ENCODE assay signal across 13 mouse cellular contexts in genomic region chr8:126273066-126273465, GRCm38 (mm10). TPM values are rescaled to one million over a fixed set of nuclear protein-coding genes. Genes with fewer than 3 reads are reported as not detected.
DNase-seq lines count a peak whose midpoint lies in the region; ATAC-seq lines count a peak whose summit lies in the region.
"Had no signal": no experiment of that assay in that cellular context is flagged by ENCODE, and none has a peak within 500 bp of the region (broad histone marks: within the 10 kb centered on the region; RNA-seq: fewer than 3 reads in every experiment).

No protein-coding gene starts in this region.

- ATAC-seq in cerebellum, adult (ENCODE audit: insufficient number of reproducible peaks, low FRiP score, low TSS enrichment): 0 out of 2 replicates have a peak, but pooled peaks have one; percentile 20
- ATAC-seq: liver, postnatal 0 days had no signal

- no peak for DNase-seq in cerebellum, postnatal 4 days (ENCODE audit: low spot score in 2 of 2)
- DNase-seq in testis, postnatal 10 days (ENCODE audit: low spot score): peak; percentile 50
- no peak for DNase-seq in testis, postnatal 14 days (ENCODE audit: low spot score)
- peak; percentile 69 for DNase-seq in layer of hippocampus, adult 9-11 months
- DNase-seq in right cerebral cortex, postnatal 36 days (ENCODE audit: low spot score in 2 of 2): peak; percentile 29 to 61
- DNase-seq in urinary bladder, postnatal 25 days (ENCODE audit: low spot score): no peak
- DNase-seq in gastrocnemius, adult 8-10 months (ENCODE audit: low spot score in 2 of 2): no peak
- DNase-seq: adrenal gland, postnatal 10 days; kidney, postnatal 10 days; liver, postnatal 0 days; thymus, adult 2 months had no signal

RNA-seq across cellular contexts. Expression of gene Slc35f3, which starts 25.3 kb away (rescaled TPM):
- total RNA-seq in gastrocnemius, adult 8-10 months (2022): under 1 TPM in 1 of 4 experiments, not detected in 3; 0.31 TPM
- total RNA-seq: megakaryocyte, adult 5-6 weeks had no signal

Comparison
In these comparisons a context has a peak if more than half of its experiments do, and no peak if none do; other contexts are left out.
1. DNase-seq: peak in testis, postnatal 10 days (single experiment), layer of hippocampus, adult 9-11 months (single experiment) and right cerebral cortex, postnatal 36 days (2 of 2); none in cerebellum, postnatal 4 days (0 of 2), testis, postnatal 14 days (single experiment), urinary bladder, postnatal 25 days (single experiment) and gastrocnemius, adult 8-10 months (0 of 2).